Mouse (Mus musculus) c-Kit-negative CD71-positive TER-119-positive erythroid progenitor cells, embryonic 14.5 days (primary cell): ENCODE data around the gene Smok2a.
"Not testable (repeated sequence)": the region's sequence is repeated elsewhere in the genome, so short reads cannot be mapped to it uniquely, and the experiment has no call there.

Experiments
- DNase-seq: peaks from one replicate; pipeline ENCODE4 v3.0.0-alpha.2; 2013; ENCODE audit warnings: low read depth, low spot score

Gene Smok2a

GRCm38 (mm10) chr17:13220888-13221287 is at the start of gene Smok2a:
Gene Smok2a, plus strand, starts transcription at chr17:13221188.
- DNase-seq, result no peak

- DNase-seq, result not testable (repeated sequence)
These were observed 47.4 kb upstream of the Smok2a start for GRCm38 (mm10) chr17:13173578-13173977.

GRCm38 (mm10) chr17:13174029-13174428 is 47.0 kb upstream of the Smok2a start:
- DNase-seq, result not testable (repeated sequence)

GRCm38 (mm10) chr17:13175609-13176008 is 45.4 kb upstream of the Smok2a start:
- not testable (repeated sequence) for DNase-seq

GRCm38 (mm10) chr17:13177796-13178195 is 43.2 kb upstream of the Smok2a start:
- DNase-seq, result not testable (repeated sequence)

GRCm38 (mm10) chr17:13179021-13179420 is 42.0 kb upstream of the Smok2a start:
- DNase-seq, result not testable (repeated sequence)

- DNase-seq, result not testable (repeated sequence)
These were observed 40.5 kb upstream of the Smok2a start for GRCm38 (mm10) chr17:13180491-13180890.

GRCm38 (mm10) chr17:13182712-13183111 is 38.3 kb upstream of the Smok2a start:
- DNase-seq, result not testable (repeated sequence)

- not testable (repeated sequence) for DNase-seq
These were observed 36.5 kb upstream of the Smok2a start for GRCm38 (mm10) chr17:13184514-13184913.

GRCm38 (mm10) chr17:13186541-13186940 is 34.4 kb upstream of the Smok2a start:
- not testable (repeated sequence) for DNase-seq

- DNase-seq, result not testable (repeated sequence)
These were observed 33.4 kb upstream of the Smok2a start for GRCm38 (mm10) chr17:13187621-13188020.

- DNase-seq, result not testable (repeated sequence)
These were observed 32.1 kb upstream of the Smok2a start for GRCm38 (mm10) chr17:13188846-13189245.

- DNase-seq, result not testable (repeated sequence)
These were observed 30.0 kb upstream of the Smok2a start for GRCm38 (mm10) chr17:13190836-13191583.

- not testable (repeated sequence) for DNase-seq
These were observed 24.5 kb upstream of the Smok2a start for GRCm38 (mm10) chr17:13196486-13196885.

- DNase-seq, result not testable (repeated sequence)
These were observed 22.2 kb upstream of the Smok2a start for GRCm38 (mm10) chr17:13198812-13199211.

GRCm38 (mm10) chr17:13199880-13200409 is 21.0 kb upstream of the Smok2a start:
- DNase-seq, result not testable (repeated sequence)

GRCm38 (mm10) chr17:13201551-13201950 is 19.4 kb upstream of the Smok2a start:
- not testable (repeated sequence) for DNase-seq

- not testable (repeated sequence) for DNase-seq
These were observed 18.4 kb upstream of the Smok2a start for GRCm38 (mm10) chr17:13202453-13203107.

GRCm38 (mm10) chr17:13205247-13205646 is 15.7 kb upstream of the Smok2a start:
- DNase-seq, result not testable (repeated sequence)

GRCm38 (mm10) chr17:13206491-13206890 is 14.5 kb upstream of the Smok2a start:
- no peak for DNase-seq

- DNase-seq, result not testable (repeated sequence)
These were observed 12.5 kb upstream of the Smok2a start for GRCm38 (mm10) chr17:13208460-13208859.

GRCm38 (mm10) chr17:13212136-13212850 is 8.7 kb upstream of the Smok2a start:
- no peak for DNase-seq
